14 mouse cellular contexts compared by ENCODE assay signal in genomic region chr1:38394493-38394892, GRCm38 (mm10).
A peak's percentile ranks its signal among the peaks of the same experiment; 100 is the strongest.
DNase-seq lines count a peak whose midpoint lies in the region; ATAC-seq lines count a peak whose summit lies in the region.
"Had no signal": no experiment of that assay in that cellular context is flagged by ENCODE, and none has a peak within 500 bp of the region (broad histone marks: within the 10 kb centered on the region; RNA-seq: fewer than 3 reads in every experiment).

No protein-coding gene starts in this region.

- DNase-seq in thymus, postnatal 14 days: peak; percentile 18
- no peak for DNase-seq in thymus, postnatal 36 days
- no peak for DNase-seq in cerebellum, postnatal 4 days (ENCODE audit: low spot score in 2 of 2)
- no peak for DNase-seq in left cerebral cortex, adult 9 months (ENCODE audit: low spot score in 2 of 2)
- DNase-seq in thymus, adult 18-20 months: no peak
- DNase-seq: B cell, adult 2 months; gastrocnemius, postnatal 36 days; layer of hippocampus, adult 9-11 months; liver, embryonic 13.5 days had no signal

- H3K9ac ChIP-seq in heart, embryonic 15.5 days: no peak overlapping the region
- H3K9ac ChIP-seq in heart, embryonic 12.5 days: no peak overlapping the region
- H3K9ac ChIP-seq in limb, embryonic 13.5 days: no peak overlapping the region
- H3K9ac ChIP-seq: embryonic facial prominence, embryonic 15.5 days; liver, embryonic 13.5 days had no signal

- peaks cover 23% of the 10 kb centered on the region for H3K4me1 ChIP-seq in heart, embryonic 15.5 days (replicated peaks)
- peaks cover 45% of the 10 kb centered on the region for H3K4me1 ChIP-seq in heart, embryonic 12.5 days (replicated peaks)
- H3K4me1 ChIP-seq in limb, embryonic 13.5 days: peaks cover 61% of the 10 kb centered on the region
- H3K4me1 ChIP-seq: liver, embryonic 13.5 days had no signal

- no peak overlapping the region for H3K27ac ChIP-seq in heart, embryonic 15.5 days
- H3K27ac ChIP-seq in heart, embryonic 12.5 days (ENCODE audit: poor library complexity, severe bottlenecking): no peak overlapping the region
- peak overlapping the region; percentile 58 for H3K27ac ChIP-seq in limb, embryonic 13.5 days
- H3K27ac ChIP-seq: embryonic facial prominence, embryonic 15.5 days; liver, embryonic 13.5 days had no signal

- H3K4me2 ChIP-seq in heart, embryonic 15.5 days: no peak overlapping the region
- H3K4me2 ChIP-seq in heart, embryonic 12.5 days: no peak overlapping the region
- no peak overlapping the region for H3K4me2 ChIP-seq in limb, embryonic 13.5 days (replicated peaks)
- H3K4me2 ChIP-seq: embryonic facial prominence, embryonic 15.5 days; liver, embryonic 13.5 days had no signal

- H3K9me3 ChIP-seq in heart, embryonic 15.5 days (replicated peaks): no peaks in the 10 kb centered on the region
- H3K9me3 ChIP-seq in heart, embryonic 12.5 days (replicated peaks): no peaks in the 10 kb centered on the region
- no peaks in the 10 kb centered on the region for H3K9me3 ChIP-seq in limb, embryonic 13.5 days
- H3K9me3 ChIP-seq: embryonic facial prominence, embryonic 15.5 days; liver, embryonic 13.5 days had no signal

- H3K27me3 ChIP-seq in heart, embryonic 15.5 days: no peaks in the 10 kb centered on the region
- H3K27me3 ChIP-seq in heart, embryonic 12.5 days (replicated peaks): no peaks in the 10 kb centered on the region
- no peaks in the 10 kb centered on the region for H3K27me3 ChIP-seq in limb, embryonic 13.5 days
- H3K27me3 ChIP-seq: embryonic facial prominence, embryonic 15.5 days; liver, embryonic 13.5 days had no signal

- H3K36me3 ChIP-seq in heart, embryonic 15.5 days: no peaks in the 10 kb centered on the region
- H3K36me3 ChIP-seq in heart, embryonic 12.5 days: no peaks in the 10 kb centered on the region
- H3K36me3 ChIP-seq in limb, embryonic 13.5 days: no peaks in the 10 kb centered on the region
- H3K36me3 ChIP-seq: embryonic facial prominence, embryonic 15.5 days; liver, embryonic 13.5 days had no signal

- ATAC-seq in heart, embryonic 15.5 days (replicated peaks; ENCODE audit: insufficient number of reproducible peaks, insufficient read depth, low FRiP score, low read depth): peak; percentile 48; the same call in 1 of the 2 replicates
- no peak for ATAC-seq in heart, embryonic 12.5 days (ENCODE audit: insufficient number of reproducible peaks, low FRiP score)
- ATAC-seq in limb, embryonic 13.5 days (ENCODE audit: low FRiP score, low read depth): no peak
- ATAC-seq: Patski had no signal

- 27% methylated on average over 5 of the region's 5 CpGs for WGBS in heart, embryonic 15.5 days
- 28% methylated on average over 5 of the region's 5 CpGs for WGBS in heart, embryonic 12.5 days
- WGBS in limb, embryonic 13.5 days: 26% methylated on average over 5 of the region's 5 CpGs

- H3K4me3 ChIP-seq in heart, embryonic 15.5 days: no peak overlapping the region
- no peak overlapping the region for H3K4me3 ChIP-seq in heart, embryonic 12.5 days
- no peak overlapping the region for H3K4me3 ChIP-seq in limb, embryonic 13.5 days
- H3K4me3 ChIP-seq: embryonic facial prominence, embryonic 15.5 days; liver, embryonic 13.5 days had no signal
